Mouse (Mus musculus): ENCODE measurements around the gene Olfr610.
"Not testable (repeated sequence)": the region's sequence is repeated elsewhere in the genome, so short reads cannot be mapped to it uniquely, and the experiment has no call there.

Gene Olfr610

DNA sequence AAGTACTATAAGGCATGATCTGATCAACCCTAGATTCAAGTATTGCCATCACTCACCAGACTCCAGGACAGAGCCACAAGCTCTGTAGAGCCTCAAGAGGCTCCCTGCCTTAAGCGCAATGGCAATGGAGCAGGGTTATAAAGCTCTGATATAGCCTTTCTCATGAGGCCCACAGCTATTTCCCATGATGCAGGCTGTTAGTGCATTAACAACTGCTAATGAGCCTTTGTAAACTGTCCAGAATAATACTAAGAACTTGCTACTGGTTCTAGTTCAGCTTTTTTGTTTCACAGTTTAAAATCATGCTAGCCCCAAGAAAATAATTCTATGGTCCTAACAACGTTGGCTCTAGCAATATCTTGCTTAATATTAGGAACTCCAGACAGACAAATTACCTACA lies at the start of gene Olfr610:
TSS of gene Olfr610 (minus strand) at position 101 of the 400 bp plus-strand sequence.
- in situ Hi-C loops (cut with MboI, MseI): no loop called here

DNA sequence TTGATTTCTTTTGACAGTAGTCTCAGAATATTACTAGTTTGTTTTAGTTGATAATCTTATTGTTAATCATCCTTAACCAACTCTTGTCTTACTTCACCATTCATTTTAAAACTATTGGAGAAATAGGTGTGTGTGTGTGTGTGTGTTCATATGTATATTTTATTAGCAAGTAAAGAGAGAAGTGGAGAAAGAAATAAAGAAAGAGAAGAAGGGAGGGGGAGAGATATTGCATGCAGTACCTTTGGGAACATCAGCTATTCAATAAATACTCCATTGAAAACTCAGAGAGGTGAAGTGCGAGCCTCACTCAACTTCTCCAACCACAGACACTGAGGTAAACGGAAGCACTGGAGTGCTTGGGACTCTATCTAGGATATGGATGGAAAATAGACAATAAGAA lies 43.9 kb upstream of the Olfr610 start, which contains the start of gene Olfr615:
TSS of gene Olfr615 (plus strand) at position 301 of the 400 bp plus-strand sequence.
- in situ Hi-C loops (cut with MboI, MseI): no loop called here

DNA sequence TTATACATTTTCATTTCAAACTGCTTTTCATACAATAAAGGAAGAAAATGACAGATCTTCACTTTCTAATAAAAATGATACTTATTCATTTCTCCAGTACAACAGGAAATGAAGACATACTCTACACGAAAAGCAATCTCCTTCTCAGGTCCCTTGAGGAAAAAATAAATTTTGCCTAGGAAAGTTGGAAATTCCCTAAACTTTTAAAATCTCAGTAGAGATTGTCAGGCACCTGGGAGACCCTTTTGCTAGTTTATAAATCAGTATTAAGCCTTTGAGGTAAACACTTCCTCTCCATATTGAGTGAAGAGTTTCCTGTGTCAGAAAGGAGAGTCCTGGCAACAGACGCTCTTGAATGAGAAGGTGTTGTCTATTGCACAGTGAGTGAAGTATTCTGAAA lies 35.9 kb upstream of the Olfr610 start, which contains the start of gene Olfr613:
TSS of gene Olfr613 (plus strand) at position 301 of the 400 bp plus-strand sequence.
- in situ Hi-C loops (cut with MboI, MseI): no loop called here

DNA sequence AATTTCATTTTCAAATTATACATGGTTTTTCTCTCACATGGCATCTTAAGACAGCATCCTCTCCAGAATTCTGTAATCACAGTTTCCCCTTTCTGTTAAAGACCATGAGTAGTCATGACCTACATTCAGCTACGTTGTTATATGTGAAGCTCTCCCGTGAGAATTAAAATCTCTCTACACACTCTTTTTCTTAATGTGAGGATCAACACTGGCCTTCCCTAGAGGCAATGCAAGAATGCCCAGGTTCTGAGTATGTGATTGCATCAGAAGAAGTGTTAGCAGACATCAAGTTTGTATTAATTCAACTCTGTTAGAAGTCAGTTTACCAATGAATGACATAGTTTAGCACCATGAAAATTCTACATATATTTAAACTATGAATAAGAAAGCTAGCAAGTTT lies 30.7 kb upstream of the Olfr610 start, which contains the start of gene Olfr612:
TSS of gene Olfr612 (minus strand) at position 101 of the 400 bp plus-strand sequence.
- in situ Hi-C loops (cut with MboI, MseI): not testable (repeated sequence)

DNA sequence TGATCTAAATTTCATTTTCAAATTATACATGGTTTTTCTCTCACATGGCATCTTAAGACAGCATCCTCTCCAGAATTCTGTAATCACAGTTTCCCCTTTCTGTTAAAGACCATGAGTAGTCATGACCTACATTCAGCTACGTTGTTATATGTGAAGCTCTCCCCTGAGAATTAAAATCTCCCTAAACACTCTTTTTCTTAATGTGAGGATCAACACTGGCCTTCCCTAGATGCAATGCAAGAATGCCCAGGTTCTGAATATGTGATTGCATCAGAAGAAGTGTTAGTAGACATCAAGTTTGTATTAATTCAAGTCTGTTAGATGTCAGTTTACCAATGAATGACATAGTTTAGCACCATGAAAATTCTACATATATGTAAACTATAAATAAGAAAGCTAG lies 8.8 kb upstream of the Olfr610 start, which contains the start of gene Olfr611:
TSS of gene Olfr611 (minus strand) at position 101 of the 400 bp plus-strand sequence.
- in situ Hi-C loops (cut with MboI, MseI): not testable (repeated sequence)

DNA sequence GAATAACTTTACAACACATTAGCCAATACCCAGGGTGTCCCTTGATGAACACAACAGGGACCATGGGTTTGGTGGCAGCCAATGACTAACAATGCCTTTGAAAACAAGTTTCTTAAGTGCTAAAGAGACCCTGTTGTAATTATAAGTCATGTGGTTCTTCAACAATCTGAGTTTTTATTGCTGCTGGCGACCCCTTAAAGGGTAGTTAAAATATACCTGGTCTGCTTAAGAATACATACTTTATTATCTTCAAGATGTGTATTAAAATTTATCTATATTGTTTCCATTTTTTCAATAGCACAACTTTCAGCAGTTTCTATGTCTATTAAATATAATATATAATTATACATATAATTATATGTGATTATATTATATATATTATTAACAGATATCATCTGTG lies 14.0 kb downstream of the Olfr610 start, which contains the start of gene Olfr609:
TSS of gene Olfr609 (minus strand) at position 101 of the 400 bp plus-strand sequence.
- in situ Hi-C loops (cut with MboI, MseI): no loop called here

DNA sequence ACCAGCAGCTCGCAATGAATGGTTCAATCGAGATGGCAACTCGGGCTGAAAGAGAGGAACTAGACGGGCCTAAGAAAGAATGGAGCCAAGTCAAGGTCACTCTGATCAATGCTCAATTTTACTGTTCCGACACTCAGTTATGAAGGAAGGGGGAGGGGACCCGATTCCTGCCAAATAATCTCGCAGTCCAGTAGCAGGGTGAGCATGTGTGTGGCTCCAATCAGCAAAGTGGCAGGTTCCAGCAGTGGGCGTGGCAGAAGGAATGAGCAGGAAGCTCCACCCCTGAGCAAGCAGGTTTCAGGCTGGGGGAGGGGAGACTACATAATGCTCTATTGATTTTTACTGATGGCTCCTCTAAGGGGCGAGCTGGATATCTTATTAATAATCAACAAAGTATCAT lies 34.8 kb downstream of the Olfr610 start:
- in situ Hi-C loops (cut with MboI, MseI): not testable (repeated sequence)

DNA sequence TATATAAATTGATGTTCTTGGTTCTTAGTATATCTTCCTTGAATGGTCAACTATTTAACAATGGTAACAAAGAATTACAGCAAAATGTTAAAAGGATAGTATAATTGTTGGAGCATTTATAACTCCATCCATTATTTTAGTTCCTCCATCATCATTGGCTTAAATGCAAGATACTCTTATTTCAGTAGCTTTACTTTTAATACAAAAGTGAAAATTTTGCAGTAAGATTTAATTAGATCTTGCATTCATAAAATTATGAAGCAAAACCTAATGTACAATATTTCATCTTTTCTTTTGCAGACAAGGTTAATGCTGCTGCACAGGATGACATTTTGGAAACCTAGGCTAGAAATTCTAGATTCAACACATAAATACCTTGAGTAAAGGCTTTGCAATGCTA lies 42.3 kb downstream of the Olfr610 start, which contains the start of gene Olfr608:
TSS of gene Olfr608 (plus strand) at position 301 of the 400 bp plus-strand sequence.
- in situ Hi-C loops (cut with MboI, MseI): no loop called here

DNA sequence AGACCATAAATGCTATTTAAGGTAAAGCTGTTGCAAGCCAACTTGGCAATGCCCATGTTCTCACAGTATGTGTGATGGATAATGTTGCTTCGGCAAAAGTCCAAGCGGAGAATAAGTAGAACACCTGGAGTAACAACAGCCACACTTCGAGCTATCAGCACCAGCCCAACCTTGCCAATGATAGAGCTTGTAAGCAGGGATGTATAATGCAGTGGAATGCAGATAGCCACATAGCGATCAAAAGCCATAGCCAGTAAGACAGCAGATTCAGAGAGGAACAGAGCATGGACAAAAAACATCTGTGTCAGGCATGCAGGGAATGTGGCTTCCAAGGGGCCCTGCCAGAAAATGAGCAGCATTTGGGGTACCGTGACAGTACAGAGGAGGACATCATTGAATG lies 51.3 kb downstream of the Olfr610 start:
- in situ Hi-C loops (cut with MboI, MseI): no loop called here

Data from regulatory T cell (primary cell).